Mouse (Mus musculus) megakaryocyte, embryonic 14.5 days (primary cell): ENCODE measurements around the gene Cacna1d. TPM values are rescaled to one million over a fixed set of nuclear protein-coding genes. Genes with fewer than 3 reads are reported as not detected.

ENCODE experiments used
- H3K27me3 ChIP-seq: replicated peaks from 2 replicates; pipeline ENCODE3; 2012; ENCODE audit warnings: inconsistent platforms
- H3K36me3 ChIP-seq: replicated peaks from 2 replicates; pipeline ENCODE3; 2012; ENCODE audit warnings: low read length, inconsistent platforms, mixed read lengths
- H3K4me1 ChIP-seq: 2 replicates; pipeline ENCODE4 v1.6.1; 2012; ENCODE audit warnings: inconsistent platforms
- H3K4me3 ChIP-seq: replicated peaks from 2 replicates; pipeline ENCODE3; 2012; ENCODE audit warnings: moderate library complexity, mild to moderate bottlenecking, inconsistent platforms
- H3K9me3 ChIP-seq: 2 replicates; pipeline ENCODE4 v1.6.1; 2012; ENCODE audit warnings: inconsistent platforms
- FLI1 ChIP-seq: IDR thresholded peaks from 2 replicates; pipeline ENCODE4 v1.6.1; 2012; ENCODE audit warnings: low read length, inconsistent platforms, mixed read lengths
- GATA1 ChIP-seq: IDR thresholded peaks from 3 replicates; pipeline ENCODE4 v1.6.1; 2012; ENCODE audit warnings: mixed read lengths, low read length, inconsistent platforms, borderline replicate concordance
- polyA plus RNA-seq: library from polyadenylated mRNA; stranded (reverse); fragments of >175 nt; gene quantifications from 2 replicates; pipeline ENCODE4 v1.2.3, GENCODE M21; 2012; ENCODE audit warnings: low replicate concordance; ENCODE audit not compliant: insufficient read depth

The Cacna1d gene
- polyA plus RNA-seq, 1 experiment = 0.02 TPM

- TF ChIP-seq GATA1 (no peak), FLI1 (no peak)
- Histone ChIP-seq H3K36me3 (no peaks in the 10 kb centered on the region), H3K9me3 (no peaks in the 10 kb centered on the region), H3K4me3 (no peak overlapping the region), H3K27me3 (peaks cover 5% of the 10 kb centered on the region), H3K4me1 (peaks cover 4% of the 10 kb centered on the region; the same call in 1 of the 2 replicates)
Measured at GRCm38 (mm10) chr14:30430026-30430425, 61.2 kb downstream of the Cacna1d start.

- no peaks in the 10 kb centered on the region for H3K9me3 ChIP-seq
- H3K4me3 ChIP-seq = peak overlapping the region; percentile 7
- no peaks in the 10 kb centered on the region for H3K36me3 ChIP-seq
- TF ChIP-seq FLI1 = no peak
- no peak for TF ChIP-seq GATA1
- peaks cover 4% of the 10 kb centered on the region; the same call in 1 of the 2 replicates for H3K4me1 ChIP-seq
- peaks cover 5% of the 10 kb centered on the region for H3K27me3 ChIP-seq
Measured at GRCm38 (mm10) chr14:30429606-30430005, 61.6 kb downstream of the Cacna1d start.

GRCm38 (mm10) chr14:30428757-30429156 lies 62.5 kb downstream of the Cacna1d start:
- no peak for TF ChIP-seq GATA1
- TF ChIP-seq FLI1 = no peak
- Histone ChIP-seq H3K4me1 (peaks cover 4% of the 10 kb centered on the region; the same call in 1 of the 2 replicates), H3K4me3 (no peak overlapping the region), H3K36me3 (no peaks in the 10 kb centered on the region), H3K27me3 (peaks cover 7% of the 10 kb centered on the region), H3K9me3 (no peaks in the 10 kb centered on the region)

GRCm38 (mm10) chr14:30425876-30426275 lies 65.4 kb downstream of the Cacna1d start:
- no peaks in the 10 kb centered on the region for H3K9me3 ChIP-seq
- no peak overlapping the region for H3K4me3 ChIP-seq
- TF ChIP-seq FLI1 (no peak), GATA1 (no peak)
- H3K27me3 ChIP-seq = peaks cover 15% of the 10 kb centered on the region
- H3K36me3 ChIP-seq = no peaks in the 10 kb centered on the region
- peaks cover 4% of the 10 kb centered on the region; the same call in 1 of the 2 replicates for H3K4me1 ChIP-seq

- Histone ChIP-seq H3K9me3 (no peaks in the 10 kb centered on the region), H3K27me3 (peaks cover 16% of the 10 kb centered on the region), H3K4me1 (peaks cover 4% of the 10 kb centered on the region; the same call in 1 of the 2 replicates), H3K36me3 (no peaks in the 10 kb centered on the region), H3K4me3 (no peak overlapping the region)
- TF ChIP-seq GATA1 = no peak
- TF ChIP-seq FLI1 = no peak
Measured at GRCm38 (mm10) chr14:30425175-30425574, 66.1 kb downstream of the Cacna1d start.

- TF ChIP-seq FLI1 = no peak
- TF ChIP-seq GATA1 = no peak
- no peaks in the 10 kb centered on the region for H3K36me3 ChIP-seq
- peaks cover 3% of the 10 kb centered on the region; the same call in 1 of the 2 replicates for H3K4me1 ChIP-seq
- H3K9me3 ChIP-seq = no peaks in the 10 kb centered on the region
- no peak overlapping the region for H3K4me3 ChIP-seq
- peaks cover 16% of the 10 kb centered on the region for H3K27me3 ChIP-seq
Measured at GRCm38 (mm10) chr14:30424638-30425037, 66.6 kb downstream of the Cacna1d start.

GRCm38 (mm10) chr14:30422376-30423140 lies 68.7 kb downstream of the Cacna1d start:
- no peaks in the 10 kb centered on the region for H3K9me3 ChIP-seq
- H3K27me3 ChIP-seq = peaks cover 11% of the 10 kb centered on the region
- no peaks in the 10 kb centered on the region for H3K36me3 ChIP-seq
- H3K4me3 ChIP-seq = no peak overlapping the region
- no peaks in the 10 kb centered on the region for H3K4me1 ChIP-seq
- no peak for TF ChIP-seq GATA1
- TF ChIP-seq FLI1 = no peak

GRCm38 (mm10) chr14:30419458-30419857 lies 71.8 kb downstream of the Cacna1d start:
- TF ChIP-seq GATA1 = no peak
- no peak for TF ChIP-seq FLI1
- Histone ChIP-seq H3K4me1 (no peaks in the 10 kb centered on the region), H3K9me3 (peaks cover 1% of the 10 kb centered on the region), H3K4me3 (no peak overlapping the region), H3K27me3 (peaks cover 11% of the 10 kb centered on the region), H3K36me3 (no peaks in the 10 kb centered on the region)

GRCm38 (mm10) chr14:30419046-30419445 lies 72.2 kb downstream of the Cacna1d start:
- no peak overlapping the region for H3K4me3 ChIP-seq
- peaks cover 9% of the 10 kb centered on the region for H3K27me3 ChIP-seq
- no peaks in the 10 kb centered on the region for H3K4me1 ChIP-seq
- no peak for TF ChIP-seq GATA1
- no peak for TF ChIP-seq FLI1
- H3K9me3 ChIP-seq = peaks cover 5% of the 10 kb centered on the region
- H3K36me3 ChIP-seq = no peaks in the 10 kb centered on the region

GRCm38 (mm10) chr14:30415830-30416229 lies 75.4 kb downstream of the Cacna1d start:
- Histone ChIP-seq H3K9me3 (peaks cover 9% of the 10 kb centered on the region), H3K27me3 (peaks cover under 1% of the 10 kb centered on the region), H3K4me3 (no peak overlapping the region), H3K4me1 (no peaks in the 10 kb centered on the region), H3K36me3 (no peaks in the 10 kb centered on the region)
- TF ChIP-seq FLI1 = no peak
- TF ChIP-seq GATA1 = no peak
